Mouse (Mus musculus): ENCODE results near the gene Rap1b.

DNA sequence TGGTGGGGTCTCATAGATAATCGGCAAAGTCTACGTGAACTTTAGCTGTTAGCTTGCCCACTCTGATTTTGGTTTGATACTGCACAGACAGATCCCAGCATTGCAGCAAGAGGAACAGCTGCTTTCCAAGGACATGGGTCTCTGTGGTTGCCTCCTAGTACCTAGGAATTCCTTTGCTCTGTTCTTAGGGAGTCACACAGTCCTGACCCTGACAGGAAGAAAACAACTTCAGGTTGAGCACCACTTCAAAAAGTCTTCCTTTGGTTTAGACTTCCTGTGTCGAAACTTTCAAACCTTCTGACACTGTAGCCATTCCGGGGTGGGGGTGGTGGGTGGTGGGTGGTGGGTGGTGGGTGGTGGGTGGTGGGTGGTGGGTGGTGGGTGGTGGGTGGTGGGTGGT, 18.4 kb upstream of the Rap1b start:
- TF ChIP-seq CTCF (IDR thresholded peaks at IDR 0.05; ENCODE audit: borderline replicate concordance, insufficient read depth, low read depth, low read length) (no peak), POLR2A (IDR thresholded peaks at IDR 0.05; ENCODE audit: borderline replicate concordance, insufficient read depth, low read length) (no peak)

Measured in cerebellum, adult 2 months (tissue).